Mouse (Mus musculus): ENCODE measurements around the gene Dtl. TPM values are rescaled to one million over a fixed set of nuclear protein-coding genes. Genes with fewer than 3 reads are reported as not detected.

The Dtl gene
- 25.5 and 28.5 TPM in 2 replicates for polyA plus RNA-seq (2015; fragmentation: Nextera tagmentation; extraction: Ambion mirVana)

DNA sequence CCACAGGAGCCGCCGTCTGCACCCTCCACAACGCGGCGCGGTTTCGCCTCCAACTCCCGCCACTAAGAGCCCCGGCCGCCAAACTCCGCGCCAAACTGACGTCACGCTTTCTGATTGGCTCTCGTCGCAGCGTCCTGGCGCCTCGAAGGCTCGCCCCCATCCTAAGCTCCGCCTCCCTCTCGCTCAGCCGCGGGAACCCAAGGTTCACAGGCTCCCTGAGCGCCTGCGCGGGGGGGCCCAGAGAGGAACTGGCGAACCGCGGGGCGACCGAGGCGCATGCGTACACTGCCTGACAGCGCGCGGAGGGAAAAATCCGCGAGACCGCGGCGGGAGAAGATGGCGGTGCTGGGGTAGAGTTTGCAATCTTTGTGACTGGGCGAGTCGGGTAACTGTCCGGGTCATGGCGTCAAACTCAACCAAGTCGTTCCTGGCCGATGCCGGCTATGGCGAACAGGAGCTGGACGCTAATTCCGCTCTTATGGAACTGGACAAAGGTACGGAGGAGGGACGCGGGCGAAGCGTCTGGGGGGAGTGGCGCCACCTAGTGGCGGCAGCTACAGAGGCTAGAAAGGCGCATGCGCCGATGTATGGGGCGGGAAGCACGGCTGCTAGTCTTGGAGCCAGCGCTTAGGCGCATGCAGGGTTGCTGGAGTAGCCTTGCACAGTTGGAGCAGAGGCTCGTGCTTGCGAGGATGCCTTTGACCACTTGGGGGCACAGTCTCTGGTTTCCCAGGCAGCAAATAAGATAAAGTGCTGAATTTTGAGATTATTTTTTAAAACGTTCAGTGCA lies at the start of gene Dtl, which contains the start of gene Ints7:
Gene Dtl (minus strand): TSS at position 87 of the 790 bp plus-strand sequence.
Gene Ints7 (plus strand): TSS at position 179 of the 790 bp plus-strand sequence.
- Histone ChIP-seq H3K9me3 (replicated peaks; ENCODE audit: control insufficient read depth, low read length) (no peaks in the 10 kb centered on the region), H3K4me1 (ENCODE audit: control insufficient read depth, low read depth, low read length) (peaks cover 21% of the 10 kb centered on the region), H3K27ac (ENCODE audit: low read length) (peak within 1 kb of the TSS; percentile 82), H3K4me3 (ENCODE audit: low read depth, low read length) (peak within 1 kb of the TSS; percentile 77), H3K4me2 (ENCODE audit: low read depth, low read length) (peak within 1 kb of the TSS; percentile 81), H3K36me3 (ENCODE audit: control insufficient read depth, insufficient read depth) (no peaks in the 10 kb centered on the region; the same call in 1 of the 2 replicates), H3K27me3 (ENCODE audit: control insufficient read depth, insufficient read depth, low read depth, low read length) (no peaks in the 10 kb centered on the region), H3K9ac (ENCODE audit: low read depth, low read length) (peak within 1 kb of the TSS; percentile 73)
- peak; percentile 97 for ATAC-seq (ENCODE audit: low read depth)
- under 1% methylated on average over 70 of the region's 70 CpGs for WGBS (ENCODE audit: insufficient replicate concordance)

DNA sequence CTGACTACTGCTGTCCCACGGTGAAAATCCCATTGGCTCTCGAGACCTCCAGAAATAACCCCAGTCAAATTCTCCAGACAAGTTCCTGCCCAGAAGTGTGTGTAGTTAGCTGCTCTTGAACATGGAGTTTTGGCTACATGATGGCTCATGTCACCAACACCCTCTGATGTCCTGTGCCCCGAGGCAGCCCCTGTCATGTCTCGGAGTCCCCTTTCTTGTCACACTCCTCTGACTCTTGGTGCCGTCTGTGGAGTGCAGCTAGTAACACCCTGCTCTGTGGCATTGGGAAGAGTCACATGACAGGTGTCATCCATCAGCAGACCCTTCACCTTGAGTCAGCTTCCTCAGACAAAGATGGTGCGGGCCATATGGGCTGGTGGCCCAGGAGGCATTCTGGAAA lies 49.7 kb upstream of the Dtl start:
- no peak for ATAC-seq (ENCODE audit: low read depth)
- Histone ChIP-seq H3K9ac (ENCODE audit: low read depth, low read length) (no peak overlapping the region), H3K27me3 (ENCODE audit: control insufficient read depth, insufficient read depth, low read depth, low read length) (no peaks in the 10 kb centered on the region), H3K36me3 (ENCODE audit: control insufficient read depth, insufficient read depth) (peaks cover 25% of the 10 kb centered on the region), H3K4me2 (ENCODE audit: low read depth, low read length) (no peak overlapping the region), H3K4me3 (ENCODE audit: low read depth, low read length) (no peak overlapping the region), H3K4me1 (ENCODE audit: control insufficient read depth, low read depth, low read length) (peaks cover 3% of the 10 kb centered on the region), H3K27ac (ENCODE audit: low read length) (no peak overlapping the region), H3K9me3 (replicated peaks; ENCODE audit: control insufficient read depth, low read length) (no peaks in the 10 kb centered on the region)
- 62% methylated on average over 6 of the region's 6 CpGs for WGBS (ENCODE audit: insufficient replicate concordance)

DNA sequence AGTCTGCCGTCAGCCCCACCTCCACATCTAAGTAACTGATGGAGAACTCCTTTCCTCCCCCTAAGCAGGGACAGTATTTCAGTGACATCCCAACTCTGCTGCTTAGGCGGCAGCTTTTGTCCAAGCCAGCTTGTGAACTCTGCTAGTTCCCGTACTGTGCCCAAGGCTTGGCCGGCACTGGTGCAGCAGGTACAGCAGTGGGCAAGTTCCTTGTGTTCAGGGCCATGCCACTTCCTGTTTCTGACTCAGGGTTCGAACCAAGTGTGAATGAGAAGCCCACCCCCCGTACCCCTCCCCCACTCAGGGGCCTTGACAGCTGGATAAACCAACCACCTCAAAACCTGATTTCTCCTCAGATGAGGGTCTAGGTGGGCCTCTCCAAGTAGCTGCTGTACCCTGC lies 49.1 kb upstream of the Dtl start:
- Histone ChIP-seq H3K9me3 (replicated peaks; ENCODE audit: control insufficient read depth, low read length) (no peaks in the 10 kb centered on the region), H3K36me3 (ENCODE audit: control insufficient read depth, insufficient read depth) (peaks cover 30% of the 10 kb centered on the region), H3K9ac (ENCODE audit: low read depth, low read length) (no peak overlapping the region), H3K4me3 (ENCODE audit: low read depth, low read length) (no peak overlapping the region), H3K4me1 (ENCODE audit: control insufficient read depth, low read depth, low read length) (peaks cover 3% of the 10 kb centered on the region), H3K27me3 (ENCODE audit: control insufficient read depth, insufficient read depth, low read depth, low read length) (no peaks in the 10 kb centered on the region), H3K27ac (ENCODE audit: low read length) (no peak overlapping the region), H3K4me2 (ENCODE audit: low read depth, low read length) (no peak overlapping the region)
- ATAC-seq (ENCODE audit: low read depth) = no peak
- WGBS (ENCODE audit: insufficient replicate concordance) = 48% methylated on average over 6 of the region's 6 CpGs

DNA sequence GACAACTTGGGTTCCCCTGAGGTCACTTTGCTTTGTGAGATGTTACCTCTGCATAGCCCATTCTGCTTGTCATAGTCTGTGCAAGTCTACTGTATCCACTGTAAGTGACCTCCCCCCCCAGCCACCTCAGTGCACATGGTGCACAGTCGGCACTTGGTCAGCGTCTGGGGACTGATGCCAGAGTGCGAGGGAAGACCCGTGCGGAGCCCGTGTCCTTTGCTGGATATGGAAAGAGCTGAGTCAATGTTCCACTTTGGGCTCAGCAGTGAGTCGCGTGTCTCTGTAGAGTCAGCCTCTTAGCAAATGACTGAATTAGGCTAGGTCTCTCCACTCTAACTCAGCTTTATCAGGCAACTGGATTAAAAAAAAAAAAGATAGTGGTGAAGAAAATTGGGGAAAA lies 47.5 kb upstream of the Dtl start:
- Histone ChIP-seq H3K9ac (ENCODE audit: low read depth, low read length) (no peak overlapping the region), H3K27ac (ENCODE audit: low read length) (no peak overlapping the region), H3K4me2 (ENCODE audit: low read depth, low read length) (no peak overlapping the region), H3K4me1 (ENCODE audit: control insufficient read depth, low read depth, low read length) (no peaks in the 10 kb centered on the region; the same call in 1 of the 2 replicates), H3K36me3 (ENCODE audit: control insufficient read depth, insufficient read depth) (peaks cover 41% of the 10 kb centered on the region), H3K4me3 (ENCODE audit: low read depth, low read length) (no peak overlapping the region), H3K27me3 (ENCODE audit: control insufficient read depth, insufficient read depth, low read depth, low read length) (no peaks in the 10 kb centered on the region), H3K9me3 (replicated peaks; ENCODE audit: control insufficient read depth, low read length) (no peaks in the 10 kb centered on the region)
- whole genome bisulfite sequencing (ENCODE audit: insufficient replicate concordance) = 85% methylated on average over 8 of the region's 8 CpGs
- ATAC-seq (ENCODE audit: low read depth) = no peak

DNA sequence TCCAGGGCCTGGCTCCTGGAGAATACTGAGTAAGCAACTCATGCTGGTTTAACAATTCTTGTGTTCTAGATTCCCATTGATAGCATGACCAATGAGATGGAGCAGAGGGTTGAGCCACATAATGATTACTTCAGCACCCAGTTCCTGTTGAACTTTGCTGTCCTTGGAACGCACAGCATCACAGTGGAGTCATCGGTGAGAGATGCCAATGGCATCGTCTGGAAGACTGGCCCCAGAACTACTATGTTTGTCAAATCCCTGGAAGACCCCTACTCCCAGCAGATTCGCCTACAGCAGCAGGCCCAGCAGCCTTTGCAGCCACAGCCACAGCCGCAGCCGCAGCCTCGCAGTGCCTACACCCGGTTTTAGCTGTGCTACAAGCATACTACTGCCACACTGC lies 45.8 kb upstream of the Dtl start:
- Histone ChIP-seq H3K9me3 (replicated peaks; ENCODE audit: control insufficient read depth, low read length) (no peaks in the 10 kb centered on the region), H3K27me3 (ENCODE audit: control insufficient read depth, insufficient read depth, low read depth, low read length) (no peaks in the 10 kb centered on the region), H3K9ac (ENCODE audit: low read depth, low read length) (no peak overlapping the region), H3K27ac (ENCODE audit: low read length) (no peak overlapping the region), H3K4me3 (ENCODE audit: low read depth, low read length) (no peak overlapping the region), H3K4me1 (ENCODE audit: control insufficient read depth, low read depth, low read length) (no peaks in the 10 kb centered on the region; the same call in 1 of the 2 replicates), H3K36me3 (ENCODE audit: control insufficient read depth, insufficient read depth) (peaks cover 54% of the 10 kb centered on the region), H3K4me2 (ENCODE audit: low read depth, low read length) (no peak overlapping the region)
- ATAC-seq (ENCODE audit: low read depth) = no peak
- 82% methylated on average over 8 of the region's 8 CpGs for WGBS (ENCODE audit: insufficient replicate concordance)

DNA sequence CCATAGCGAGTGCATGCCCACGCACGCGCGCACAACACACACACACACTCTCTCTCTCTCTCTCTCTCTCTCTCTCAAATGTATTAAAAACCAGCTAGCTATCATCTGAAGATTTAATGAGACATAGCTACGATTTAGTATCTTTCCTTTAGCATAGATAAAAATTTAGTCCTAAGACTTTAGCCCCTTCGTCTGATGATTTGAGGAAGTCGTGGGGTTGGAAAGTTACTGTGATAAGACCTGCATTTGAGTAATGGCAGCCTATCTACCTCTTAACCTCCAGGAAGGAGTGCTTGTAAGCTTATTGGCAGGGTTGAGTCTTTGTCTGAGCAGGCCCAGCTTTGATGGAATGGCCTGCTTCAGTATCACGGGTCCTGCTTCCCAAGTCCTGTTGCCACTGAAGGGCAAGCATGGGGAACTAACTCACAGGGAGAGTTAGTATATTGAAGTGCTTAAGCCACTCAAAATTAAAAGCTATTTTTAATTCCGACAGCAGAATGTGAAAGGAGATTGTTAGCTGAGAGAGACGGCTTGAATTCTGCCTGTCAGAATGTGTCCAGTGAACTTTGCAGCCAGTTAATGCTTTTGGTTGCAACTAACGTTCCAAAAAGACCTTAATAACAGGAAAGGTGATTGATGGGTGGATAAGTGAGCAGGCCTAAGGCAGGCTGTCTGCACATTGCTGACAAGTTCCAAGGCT lies 42.9 kb upstream of the Dtl start:
- no peaks in the 10 kb centered on the region for H3K27me3 ChIP-seq (ENCODE audit: control insufficient read depth, insufficient read depth, low read depth, low read length)
- peaks cover 79% of the 10 kb centered on the region for H3K36me3 ChIP-seq (ENCODE audit: control insufficient read depth, insufficient read depth)
- no peaks in the 10 kb centered on the region for H3K9me3 ChIP-seq (replicated peaks; ENCODE audit: control insufficient read depth, low read length)
- no peak overlapping the region for H3K4me2 ChIP-seq (ENCODE audit: low read depth, low read length)
- 76% methylated on average over 12 of the region's 12 CpGs for WGBS (ENCODE audit: insufficient replicate concordance)
- no peaks in the 10 kb centered on the region for H3K4me1 ChIP-seq (ENCODE audit: control insufficient read depth, low read depth, low read length)
- H3K4me3 ChIP-seq (ENCODE audit: low read depth, low read length) = no peak overlapping the region
- H3K9ac ChIP-seq (ENCODE audit: low read depth, low read length) = no peak overlapping the region
- ATAC-seq (ENCODE audit: low read depth) = no peak
- no peak overlapping the region for H3K27ac ChIP-seq (ENCODE audit: low read length)

DNA sequence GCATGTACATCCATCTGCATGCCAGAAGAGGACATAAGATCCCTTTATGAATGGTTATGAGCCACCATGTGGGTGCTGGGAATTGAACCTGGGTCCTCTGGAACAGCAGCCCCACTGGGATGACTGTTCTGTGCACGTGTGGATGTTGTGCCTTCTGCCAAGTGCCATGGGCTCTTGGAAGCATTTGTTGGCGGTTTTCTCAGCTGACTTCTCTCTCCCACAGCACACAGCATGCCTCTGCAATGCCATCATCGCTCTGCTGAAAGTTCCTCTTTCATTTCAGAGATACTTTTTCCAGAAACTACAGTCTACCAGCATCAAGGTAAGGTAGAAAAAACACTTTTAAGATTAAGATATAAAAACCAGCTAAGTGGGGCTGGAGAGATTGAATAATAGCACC lies 42.2 kb upstream of the Dtl start:
- Histone ChIP-seq H3K27ac (ENCODE audit: low read length) (no peak overlapping the region), H3K4me3 (ENCODE audit: low read depth, low read length) (no peak overlapping the region), H3K36me3 (ENCODE audit: control insufficient read depth, insufficient read depth) (peaks cover 82% of the 10 kb centered on the region), H3K4me1 (ENCODE audit: control insufficient read depth, low read depth, low read length) (no peaks in the 10 kb centered on the region), H3K4me2 (ENCODE audit: low read depth, low read length) (no peak overlapping the region), H3K9me3 (replicated peaks; ENCODE audit: control insufficient read depth, low read length) (no peaks in the 10 kb centered on the region), H3K27me3 (ENCODE audit: control insufficient read depth, insufficient read depth, low read depth, low read length) (no peaks in the 10 kb centered on the region), H3K9ac (ENCODE audit: low read depth, low read length) (no peak overlapping the region)
- 70% methylated on average over 3 of the region's 3 CpGs for WGBS (ENCODE audit: insufficient replicate concordance)
- no peak for ATAC-seq (ENCODE audit: low read depth)

DNA sequence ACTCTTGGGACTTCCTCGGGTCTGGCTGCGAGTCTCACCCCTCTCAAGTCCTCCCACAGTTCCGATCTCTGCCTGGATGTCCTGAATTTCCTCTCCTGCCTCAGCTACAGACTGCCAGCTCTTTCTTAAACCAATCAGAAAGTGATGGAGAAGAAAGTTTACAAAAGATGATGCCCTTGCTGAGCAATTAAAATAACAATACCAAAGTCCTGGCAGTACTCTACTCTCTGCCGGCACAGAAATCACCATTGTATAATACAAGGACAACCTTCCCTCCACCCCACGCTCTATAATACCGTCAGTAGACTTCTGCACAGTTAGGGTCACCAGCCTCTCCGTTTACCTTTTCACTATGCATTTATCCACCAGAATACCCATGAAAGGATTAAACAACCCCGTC lies 40.9 kb upstream of the Dtl start:
- no peak for ATAC-seq (ENCODE audit: low read depth)

DNA sequence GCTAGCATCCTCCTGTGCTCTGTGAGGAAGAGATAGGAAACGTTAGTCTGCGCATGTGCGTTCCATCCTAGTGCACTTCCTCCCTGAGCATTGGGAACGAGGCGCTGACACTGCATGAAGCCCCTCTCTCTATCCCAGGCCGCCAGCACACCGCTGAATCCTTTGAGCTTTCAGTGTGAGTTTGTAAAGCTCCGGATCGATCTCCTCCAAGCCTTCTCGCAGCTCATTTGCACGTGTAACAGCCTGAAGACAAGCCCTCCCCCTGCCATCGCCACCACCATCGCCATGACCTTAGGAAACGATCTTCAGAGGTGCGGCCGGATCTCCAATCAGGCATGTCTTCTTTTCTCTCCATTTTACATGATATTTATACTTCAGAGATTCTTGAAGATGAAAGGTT lies 37.5 kb upstream of the Dtl start:
- Histone ChIP-seq H3K27me3 (ENCODE audit: control insufficient read depth, insufficient read depth, low read depth, low read length) (no peaks in the 10 kb centered on the region), H3K9ac (ENCODE audit: low read depth, low read length) (no peak overlapping the region), H3K27ac (ENCODE audit: low read length) (no peak overlapping the region), H3K9me3 (replicated peaks; ENCODE audit: control insufficient read depth, low read length) (no peaks in the 10 kb centered on the region), H3K36me3 (ENCODE audit: control insufficient read depth, insufficient read depth) (peaks cover 78% of the 10 kb centered on the region), H3K4me2 (ENCODE audit: low read depth, low read length) (no peak overlapping the region), H3K4me1 (ENCODE audit: control insufficient read depth, low read depth, low read length) (no peaks in the 10 kb centered on the region), H3K4me3 (ENCODE audit: low read depth, low read length) (no peak overlapping the region)
- 87% methylated on average over 16 of the region's 16 CpGs for WGBS (ENCODE audit: insufficient replicate concordance)
- ATAC-seq (ENCODE audit: low read depth) = no peak

More for the DNA sequence above, 40.9 kb upstream of the Dtl start:
- Histone ChIP-seq H3K36me3 (ENCODE audit: control insufficient read depth, insufficient read depth) (peaks cover 81% of the 10 kb centered on the region), H3K27me3 (ENCODE audit: control insufficient read depth, insufficient read depth, low read depth, low read length) (no peaks in the 10 kb centered on the region), H3K9me3 (replicated peaks; ENCODE audit: control insufficient read depth, low read length) (no peaks in the 10 kb centered on the region), H3K4me3 (ENCODE audit: low read depth, low read length) (no peak overlapping the region), H3K27ac (ENCODE audit: low read length) (no peak overlapping the region), H3K4me2 (ENCODE audit: low read depth, low read length) (no peak overlapping the region), H3K4me1 (ENCODE audit: control insufficient read depth, low read depth, low read length) (no peaks in the 10 kb centered on the region), H3K9ac (ENCODE audit: low read depth, low read length) (no peak overlapping the region)
- WGBS (ENCODE audit: insufficient replicate concordance) = 86% methylated on average over 8 of the region's 8 CpGs

All from liver, embryonic 16.5 days (tissue).